Mouse (Mus musculus) retina, embryonic 14.5 days (tissue): ENCODE measurements around the gene Lxn.

Experiments
- DNase-seq: peaks from one replicate; pipeline ENCODE4 v3.0.0-alpha.2; 2015; ENCODE audit warnings: low spot score

Gene Lxn

DNA sequence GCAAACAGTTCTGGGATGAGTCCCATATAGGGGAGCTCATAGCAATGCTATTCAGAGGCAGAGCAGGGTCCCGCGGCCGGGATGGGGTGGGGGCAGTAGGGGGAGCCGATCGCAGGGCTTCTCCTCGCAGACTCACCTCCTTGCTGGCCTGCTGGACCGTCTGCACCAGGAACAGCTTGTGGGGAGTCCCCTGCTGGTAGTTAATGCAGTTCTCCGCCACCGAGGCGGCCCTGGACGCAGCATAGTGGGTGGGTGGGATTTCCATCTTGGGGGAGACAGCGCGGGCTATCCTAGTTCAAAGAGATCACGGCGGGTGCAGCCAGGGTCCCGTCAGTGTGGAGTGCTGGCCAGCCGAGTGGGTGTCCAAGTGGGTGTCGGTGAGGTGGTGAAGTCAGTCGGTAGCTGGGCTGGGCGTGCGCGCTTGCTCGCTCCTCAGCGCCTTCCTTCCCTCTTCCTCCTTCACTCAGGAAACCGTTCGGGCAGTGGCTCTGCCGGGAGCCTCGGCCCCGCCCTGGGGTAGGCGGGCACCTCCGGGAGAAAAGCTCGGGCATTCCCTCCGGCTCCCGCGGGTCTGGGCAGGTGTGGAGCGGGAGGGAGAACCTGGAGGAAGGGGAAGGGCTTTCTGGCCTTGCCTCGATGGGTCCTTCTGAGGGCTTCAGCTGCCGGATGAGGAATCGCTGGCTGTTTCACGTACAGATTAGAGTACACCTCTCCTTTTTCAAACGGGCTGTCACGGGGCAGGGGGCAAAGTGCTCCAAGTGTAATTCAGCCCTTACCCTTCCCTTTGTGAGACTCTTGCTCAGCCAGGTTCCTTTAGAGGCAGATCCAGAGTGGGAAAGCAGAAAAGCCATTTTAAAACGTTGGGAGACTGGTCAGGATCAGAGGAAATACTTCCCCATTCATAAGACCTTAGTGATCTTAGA, at the start of gene Lxn:
TSS of gene Lxn (minus strand) at position 477 of the 923 bp plus-strand sequence.
- peak; percentile 55 for DNase-seq

DNA sequence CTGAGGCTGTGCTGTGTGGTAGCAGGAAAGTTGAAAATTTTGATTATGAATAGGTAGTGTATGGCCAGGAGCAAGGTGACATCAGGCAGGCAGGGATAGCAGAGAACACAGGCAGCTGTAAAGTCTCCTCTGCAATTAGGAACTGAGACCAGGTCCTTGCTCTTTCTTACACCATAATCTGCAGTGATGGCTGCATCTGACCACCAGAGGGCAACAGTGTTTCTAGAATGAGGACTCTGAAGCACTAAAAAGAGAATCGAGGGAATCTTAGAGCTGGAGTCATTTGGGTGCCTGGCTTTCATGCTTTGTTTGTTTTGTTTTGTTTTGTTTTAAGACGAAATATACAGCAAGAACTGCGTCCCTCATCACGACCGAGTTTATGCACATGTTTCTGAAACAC, 49.1 kb upstream of the Lxn start:
- DNase-seq = peak; percentile 92

DNA sequence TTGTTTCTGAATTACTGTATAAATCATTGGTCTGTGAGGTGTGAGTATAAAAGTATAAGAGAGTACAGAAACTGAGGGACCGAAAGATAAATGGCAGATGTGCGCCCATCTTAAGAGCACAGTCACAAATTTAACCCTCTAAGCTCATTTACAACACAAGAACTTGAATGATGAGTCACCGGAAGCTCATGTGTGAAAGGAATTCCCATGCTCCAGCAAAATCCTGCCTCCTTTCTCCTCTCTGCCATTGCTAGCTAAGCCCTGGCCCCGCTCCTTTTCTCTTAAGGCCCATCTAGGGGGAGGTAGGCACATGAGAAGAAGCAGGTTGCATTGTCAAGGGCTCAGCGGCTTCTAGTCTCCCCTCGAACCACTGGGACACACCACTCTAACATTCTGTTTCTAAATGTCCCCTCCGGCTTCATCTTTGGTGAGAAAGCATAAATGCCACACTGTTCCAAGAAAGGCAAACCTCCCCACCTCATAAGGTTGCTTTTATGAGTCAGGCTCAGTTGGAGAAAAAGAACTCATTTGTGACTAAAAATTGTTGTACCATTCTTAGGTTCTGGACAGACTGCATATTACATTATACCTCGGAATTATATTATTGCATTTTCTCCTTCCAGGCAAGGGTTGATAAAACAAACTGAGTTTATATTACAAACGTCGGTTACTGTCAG, 44.6 kb upstream of the Lxn start:
- DNase-seq = no peak

DNA sequence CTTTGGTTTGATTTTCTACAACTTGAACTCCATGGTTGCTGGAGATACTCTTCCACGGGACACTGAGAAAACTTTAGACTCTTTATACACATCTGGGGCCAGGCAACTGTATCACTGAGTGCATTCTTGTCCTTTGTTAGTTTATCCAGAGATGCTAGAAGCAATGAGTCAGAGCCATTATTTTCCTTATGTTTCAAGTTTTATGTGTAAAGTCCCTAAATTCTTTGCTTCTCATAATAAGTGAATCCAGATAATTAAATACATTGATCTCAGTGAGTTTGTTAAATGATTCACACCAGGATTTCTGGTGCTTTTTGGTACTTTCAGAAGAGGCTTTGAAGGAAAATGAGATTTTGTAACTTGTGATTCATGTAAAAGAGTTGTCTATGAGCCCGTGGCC, 41.6 kb upstream of the Lxn start:
- no peak for DNase-seq

DNA sequence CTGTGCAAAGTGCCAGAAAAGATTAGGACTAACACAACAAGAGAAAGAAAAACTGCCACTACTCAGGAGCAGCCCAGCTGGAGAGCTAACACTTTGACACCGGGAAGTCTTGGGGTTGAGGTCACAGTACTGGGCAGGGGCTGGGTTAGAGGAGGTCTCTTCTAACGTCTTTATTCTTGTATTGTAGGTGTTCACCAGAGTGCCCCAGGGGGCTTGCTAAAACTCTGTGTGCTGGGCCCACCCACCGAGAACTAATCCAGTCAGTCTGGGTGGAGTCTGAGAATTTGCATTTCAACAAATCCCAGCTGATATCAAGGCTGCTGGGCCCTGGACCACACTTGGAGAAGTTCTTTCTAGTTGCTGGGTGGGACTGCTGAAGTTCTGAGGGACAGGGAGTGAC, 40.2 kb upstream of the Lxn start:
- no peak for DNase-seq

DNA sequence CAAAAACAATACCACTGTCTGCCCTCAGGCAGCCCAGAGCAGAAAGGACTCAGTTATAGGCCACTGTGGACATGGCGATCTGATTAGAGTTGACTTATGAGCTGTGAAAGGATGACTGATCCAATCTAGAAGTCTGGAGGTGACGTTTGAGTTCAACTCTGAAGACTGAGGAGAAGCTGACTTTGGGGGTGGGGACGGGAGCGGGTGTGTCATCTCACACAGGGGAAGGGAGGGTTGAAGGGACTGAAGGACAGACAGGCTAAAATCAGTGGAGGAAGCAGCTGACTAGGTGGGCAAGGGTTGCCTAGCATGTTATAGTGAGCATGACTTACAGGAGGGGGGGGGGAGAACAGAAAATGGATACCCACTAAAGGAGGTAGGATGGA, 35.7 kb upstream of the Lxn start:
- no peak for DNase-seq

DNA sequence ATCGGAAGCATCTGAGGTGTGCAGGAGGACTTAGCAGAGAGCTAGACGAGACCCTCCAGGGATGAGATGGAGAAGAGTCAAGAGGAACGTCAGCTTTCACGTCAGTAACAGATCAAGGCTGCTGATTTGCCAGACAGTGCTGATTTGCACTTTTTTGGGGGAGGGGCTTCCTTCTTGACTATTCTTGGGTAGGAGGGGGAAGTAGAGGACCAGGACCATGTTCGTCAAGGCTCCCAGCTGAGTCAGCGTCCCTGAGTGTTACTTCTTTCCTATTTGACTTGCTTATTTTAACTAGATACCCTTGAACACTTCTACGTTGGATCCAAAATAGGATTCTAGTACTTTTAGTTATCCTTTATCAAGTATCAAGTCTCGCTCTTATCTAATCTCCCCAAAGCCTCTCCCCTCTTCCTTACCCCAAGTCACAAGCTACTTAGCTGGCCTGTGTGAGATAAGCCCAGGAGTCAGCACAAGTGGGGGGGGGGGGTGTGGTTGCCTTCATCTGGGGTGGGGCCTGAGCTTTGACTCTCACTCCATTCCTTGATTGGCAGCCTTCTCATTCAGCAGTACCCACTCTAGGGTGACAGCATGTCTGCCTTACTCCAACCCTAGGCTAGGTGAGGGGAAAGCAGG, 35.2 kb upstream of the Lxn start:
- no peak for DNase-seq

DNA sequence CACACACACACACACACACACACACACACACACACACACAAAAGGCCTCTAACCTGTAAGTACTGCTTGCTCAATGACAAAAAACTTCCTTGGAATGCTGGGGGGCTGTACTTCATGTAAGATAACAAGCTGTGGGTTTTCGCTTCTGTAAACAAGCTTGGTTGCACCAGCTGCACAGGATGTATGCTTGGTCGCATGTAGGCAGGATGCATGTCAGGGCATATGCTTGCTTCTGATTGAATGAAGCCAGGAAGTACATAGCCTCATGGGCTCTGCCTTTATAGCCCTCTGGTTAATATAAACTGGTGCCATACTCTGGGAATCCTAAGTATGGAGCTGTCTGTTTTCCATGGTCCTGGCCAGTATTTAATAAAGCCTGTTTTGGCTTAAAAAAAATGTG, 34.3 kb upstream of the Lxn start:
- DNase-seq = no peak

DNA sequence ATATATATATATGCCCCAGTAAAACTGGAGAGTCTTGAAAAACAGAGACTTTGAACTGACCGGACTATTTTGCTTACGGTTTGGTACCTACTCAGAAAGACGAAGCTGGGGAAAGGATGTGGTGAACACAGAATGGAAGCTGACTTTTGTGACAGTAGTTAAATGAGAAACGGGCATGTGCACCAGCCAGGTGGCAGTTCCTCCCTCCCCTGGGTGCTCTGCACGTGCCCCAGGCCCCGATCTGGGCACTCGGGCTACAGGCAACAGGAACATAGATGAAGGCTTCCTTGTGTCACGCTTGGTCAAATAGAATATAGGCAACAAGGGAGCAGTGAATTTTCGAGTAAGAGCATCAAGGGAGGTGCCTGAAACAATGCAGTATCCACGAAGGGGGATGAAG, 32.6 kb upstream of the Lxn start:
- DNase-seq = no peak

DNA sequence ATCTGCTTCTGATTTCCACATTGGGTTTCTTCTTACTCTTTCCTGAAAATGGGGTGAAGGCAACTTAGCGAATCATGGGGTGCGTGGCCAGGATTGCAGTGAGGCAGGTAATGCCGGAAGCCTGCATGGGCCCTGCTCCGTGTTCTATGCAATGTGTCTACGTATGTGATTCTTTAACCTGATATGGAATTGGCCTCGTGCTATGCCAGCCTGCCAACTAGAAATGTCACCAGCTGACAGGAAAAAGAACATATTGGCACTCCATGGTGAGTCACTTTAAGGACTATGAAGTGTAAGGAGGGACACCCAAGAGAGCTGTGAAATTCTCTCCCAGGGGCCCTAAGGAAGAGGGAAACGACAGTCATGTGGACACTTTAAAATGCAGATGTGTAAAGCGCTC, 29.4 kb upstream of the Lxn start:
- no peak for DNase-seq

DNA sequence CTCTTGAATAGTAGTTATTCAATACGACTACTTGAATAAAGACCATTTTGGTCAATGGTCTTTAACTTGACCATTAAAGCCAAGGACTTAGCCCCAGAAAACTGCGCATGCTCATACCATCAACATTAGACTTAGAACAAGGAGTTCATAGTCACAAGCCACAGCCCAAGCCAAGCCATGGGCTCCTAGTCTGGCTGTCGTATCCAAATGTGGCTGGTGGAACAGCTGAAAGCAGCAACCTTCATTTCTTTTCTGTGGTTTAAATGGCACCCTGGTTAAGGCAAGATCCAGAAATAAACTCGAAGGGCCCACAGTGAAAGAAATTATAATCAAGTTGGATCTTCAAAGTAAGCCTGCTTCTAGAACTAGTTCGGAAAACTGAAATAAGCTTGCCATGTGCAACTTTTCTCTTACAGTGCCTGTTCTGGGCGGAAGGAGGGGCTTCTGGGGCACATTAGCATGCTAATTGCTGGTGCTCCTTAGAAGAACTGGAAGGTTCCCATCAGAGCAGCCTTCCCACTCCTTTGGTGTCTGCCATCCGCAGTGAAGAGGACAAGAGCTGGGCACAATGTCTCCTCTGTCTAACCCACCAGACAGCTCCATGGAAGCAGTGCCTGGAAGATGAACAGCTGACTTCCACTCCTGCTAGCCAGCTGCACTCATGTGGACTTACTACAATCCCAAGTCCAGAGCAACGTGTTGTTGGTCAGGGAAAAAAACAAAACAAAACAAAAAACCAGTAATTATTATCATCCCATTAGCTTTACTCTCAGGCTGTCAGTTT, 28.6 kb upstream of the Lxn start:
- DNase-seq = no peak

DNA sequence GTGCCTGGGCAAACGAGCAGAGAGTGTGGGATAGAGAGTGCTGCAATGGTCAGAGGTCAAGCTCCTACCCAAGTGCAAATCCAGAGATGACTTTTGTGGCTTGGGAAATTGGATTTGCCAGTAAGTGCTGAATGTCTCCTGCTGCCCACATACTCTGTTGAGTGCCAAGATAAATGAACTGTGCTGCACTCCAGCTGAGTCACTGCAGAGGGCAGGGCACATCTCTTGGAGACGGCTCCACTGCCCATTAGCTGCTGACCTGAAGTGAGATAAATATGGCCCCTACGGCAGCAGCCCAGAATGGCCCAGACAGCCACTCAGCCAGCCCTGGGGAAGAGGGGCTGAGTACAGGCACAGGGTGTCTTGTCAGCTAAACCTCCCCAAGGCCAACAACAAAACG, 26.4 kb upstream of the Lxn start:
- no peak for DNase-seq

DNA sequence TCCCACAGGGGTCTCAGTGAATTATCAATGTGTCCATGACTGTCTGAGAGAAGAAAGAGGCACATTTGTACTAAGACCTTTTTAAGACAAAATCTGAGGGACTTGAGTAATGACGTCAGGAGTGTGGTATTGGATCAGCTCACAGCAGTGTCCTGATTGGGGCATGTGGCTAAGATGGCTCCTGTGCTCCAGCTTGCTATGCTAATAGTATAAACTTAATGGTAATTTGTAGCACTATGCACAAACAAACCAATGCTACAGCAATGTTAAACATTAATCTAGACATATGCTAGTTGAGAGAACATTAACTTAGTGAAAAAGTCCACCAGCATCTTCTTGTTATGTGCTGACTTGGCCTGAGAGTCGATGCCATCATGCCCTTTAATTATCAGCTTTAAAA, 21.5 kb upstream of the Lxn start:
- DNase-seq = no peak

DNA sequence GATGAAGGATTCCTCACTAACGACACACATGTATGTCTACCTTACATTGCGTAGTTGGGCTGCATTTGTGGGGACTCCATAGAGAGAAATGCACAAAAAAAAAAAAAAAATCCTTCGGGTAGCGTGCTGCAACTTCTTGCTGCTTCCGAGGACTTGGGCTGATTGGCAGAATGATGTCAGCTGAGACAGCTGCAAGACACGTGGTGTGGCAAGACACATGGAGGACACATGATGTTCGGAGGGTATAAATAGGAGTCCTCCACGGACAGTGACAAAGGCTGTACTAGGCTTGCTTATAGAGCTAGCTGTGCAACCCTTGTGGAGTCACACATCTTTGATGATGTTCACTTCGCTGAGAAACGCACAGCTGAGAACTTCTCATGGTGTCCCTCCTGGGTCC, 18.7 kb upstream of the Lxn start:
- no peak for DNase-seq

DNA sequence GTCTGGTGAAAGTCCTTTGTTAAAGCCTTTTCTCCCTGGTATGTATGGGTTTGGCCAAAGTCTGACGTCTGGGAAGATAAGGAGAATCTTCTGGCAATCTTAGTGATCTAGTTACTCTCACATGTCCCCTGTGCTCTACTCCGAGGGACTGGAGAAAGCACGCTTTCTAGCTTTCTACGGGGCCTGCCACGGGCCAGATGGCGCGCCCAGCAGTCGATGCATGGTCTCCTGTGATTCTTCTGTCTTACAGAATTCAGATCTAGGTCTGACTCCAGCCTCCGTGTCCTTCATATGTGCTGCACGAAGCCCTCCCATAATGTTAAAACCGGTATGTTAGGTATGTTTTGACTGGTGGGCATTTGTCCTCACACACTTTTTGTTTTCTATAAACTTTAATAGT, 16.1 kb upstream of the Lxn start:
- no peak for DNase-seq

DNA sequence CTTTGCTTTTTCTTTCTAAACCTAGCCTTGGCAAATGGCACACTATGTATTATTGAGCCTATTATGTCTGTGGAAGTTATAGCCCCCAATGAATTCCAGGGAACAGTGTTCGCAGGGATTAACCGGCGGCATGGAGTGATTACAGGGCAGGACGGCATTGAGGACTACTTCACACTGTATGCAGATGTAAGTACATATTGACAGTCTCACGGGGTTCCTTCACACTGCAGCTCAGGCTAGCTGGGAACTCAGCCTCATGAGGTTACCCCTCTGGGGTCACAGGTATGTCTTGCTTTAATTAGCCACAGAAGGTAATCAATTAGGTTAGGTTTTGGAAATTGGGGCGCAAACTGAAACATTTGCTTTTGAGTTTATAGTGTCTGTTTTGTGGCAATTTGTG, 9.7 kb upstream of the Lxn start:
- no peak for DNase-seq

DNA sequence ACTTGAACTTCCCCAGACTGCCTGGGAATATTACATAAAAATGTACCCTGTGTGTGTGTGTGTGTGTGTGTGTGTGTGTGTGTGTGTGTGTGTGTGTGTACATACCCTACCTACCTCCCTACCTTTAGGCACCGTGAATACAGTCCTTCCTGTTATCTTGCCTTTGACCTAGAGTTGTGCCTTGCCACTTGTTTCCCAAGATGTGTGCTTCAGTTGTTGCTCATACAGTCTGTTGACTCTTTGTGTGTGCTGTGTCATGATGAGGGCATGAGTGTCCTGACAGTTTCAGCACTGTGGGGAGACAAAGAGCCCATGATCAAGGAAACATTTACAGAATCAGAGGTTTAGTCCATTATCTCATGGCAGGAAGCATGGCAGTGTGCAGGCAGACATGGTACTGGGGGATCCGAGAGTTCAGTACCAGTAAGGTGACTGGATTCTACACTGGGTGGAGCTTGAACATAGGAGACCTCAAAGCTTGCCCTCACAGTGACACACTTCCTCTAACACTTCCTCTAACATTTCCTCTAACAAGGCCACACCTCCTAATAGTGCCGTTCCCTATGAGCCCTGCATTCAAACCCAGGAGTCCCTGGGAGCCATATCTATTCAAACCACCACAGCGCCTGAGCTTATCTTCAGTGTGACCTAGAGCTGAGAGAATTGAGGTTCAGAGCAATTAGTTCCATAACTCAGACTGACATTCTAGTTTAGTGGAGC, 7.8 kb upstream of the Lxn start:
- no peak for DNase-seq

DNA sequence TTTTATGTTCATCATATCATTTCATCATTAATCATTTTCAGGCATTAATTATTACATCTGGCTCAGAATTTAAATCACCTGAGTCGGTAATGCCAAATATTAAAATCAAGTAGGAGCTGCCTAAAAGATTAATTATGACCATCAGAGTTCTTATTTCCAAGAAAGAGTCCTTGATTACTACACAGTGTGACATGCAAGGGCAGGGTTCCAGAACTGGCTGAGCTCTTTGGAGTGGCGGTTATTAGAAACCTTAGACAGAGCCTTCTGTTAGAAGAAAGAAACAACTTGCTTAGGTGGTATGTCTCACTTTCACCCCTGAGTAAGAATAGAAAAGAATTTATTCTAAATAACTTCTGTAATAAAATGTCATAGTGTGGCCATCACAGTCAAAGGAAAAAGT, 3.6 kb upstream of the Lxn start:
- no peak for DNase-seq

DNA sequence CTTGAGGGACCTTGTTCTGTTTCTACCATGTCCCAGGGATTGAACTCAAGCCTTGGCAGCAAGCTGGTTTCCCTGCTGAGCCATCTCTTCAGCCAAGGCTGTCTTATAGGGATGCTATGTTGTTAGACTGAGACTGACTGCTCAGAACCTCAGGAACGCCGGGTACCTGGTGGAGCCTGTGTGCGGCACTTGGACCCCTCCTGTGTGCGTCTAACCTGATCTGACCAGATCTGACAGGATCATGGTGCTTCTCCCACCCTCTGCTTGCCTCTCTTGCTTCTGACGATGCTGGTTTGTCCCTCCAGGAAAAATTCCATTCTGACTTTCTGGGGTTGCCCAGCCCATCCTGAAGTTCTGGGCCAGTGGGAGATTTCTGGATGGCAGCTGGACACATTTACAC, 2.9 kb upstream of the Lxn start:
- no peak for DNase-seq

DNA sequence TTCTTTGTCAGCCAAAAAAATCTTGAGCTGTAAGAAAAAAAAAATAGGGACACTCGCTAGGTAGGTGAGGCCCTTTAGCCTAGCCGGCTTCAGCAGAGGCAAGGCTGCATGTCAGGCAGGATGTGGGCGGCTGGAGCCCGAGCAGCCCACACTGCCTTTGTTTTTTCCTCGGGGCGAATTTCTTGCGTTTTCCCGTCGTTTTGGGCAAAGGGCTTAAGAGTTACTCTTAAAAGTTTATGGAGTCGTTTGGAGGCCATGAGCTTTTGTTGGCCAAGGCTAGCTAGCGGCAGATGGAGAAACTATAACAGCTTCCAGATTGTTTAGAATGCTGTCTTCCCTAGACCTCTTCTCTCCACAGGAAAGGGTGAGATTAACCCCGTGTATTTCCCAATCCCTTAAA, 725 bp downstream of the Lxn start:
- no peak for DNase-seq

DNA sequence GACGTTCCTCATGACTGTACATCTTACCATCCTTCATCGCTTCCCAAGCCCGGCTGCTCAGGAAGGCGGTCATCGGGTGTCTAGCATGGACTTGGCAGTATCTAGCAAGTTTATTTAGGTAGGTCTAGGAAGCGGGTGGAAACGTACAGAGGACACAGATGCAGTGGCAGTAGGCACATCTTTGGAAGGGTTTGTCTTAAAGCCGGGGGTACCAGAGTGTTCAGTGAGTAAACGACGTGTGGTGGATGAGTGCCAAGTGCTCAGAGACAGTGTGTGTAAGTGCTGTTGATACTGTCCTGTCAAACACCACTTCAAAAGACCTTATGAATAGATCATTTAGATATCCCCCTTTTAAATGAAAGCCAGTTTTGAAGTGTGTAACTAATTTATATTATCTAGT, 1.1 kb downstream of the Lxn start:
- DNase-seq = no peak

DNA sequence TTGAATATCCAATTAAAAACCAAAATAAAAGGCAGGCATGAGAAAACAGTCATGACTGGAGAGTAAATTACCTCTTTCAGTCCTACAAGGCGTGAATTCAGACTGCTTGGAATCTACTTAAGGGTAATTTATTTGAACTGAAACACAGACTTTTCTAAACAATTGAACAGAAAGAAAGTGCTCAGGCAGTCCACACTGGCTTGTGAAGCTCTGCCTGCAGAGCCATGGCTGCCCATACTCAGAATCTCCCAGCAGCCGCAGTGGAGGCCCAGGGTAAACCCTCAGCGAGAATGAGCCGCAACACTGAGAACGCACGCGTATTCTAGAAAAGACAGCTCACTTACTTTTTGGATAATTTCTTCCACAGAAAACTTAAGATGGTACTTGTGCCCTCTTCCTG, 1.7 kb downstream of the Lxn start:
- DNase-seq = no peak
